ENCODE assay signal across 11 mouse cellular contexts in genomic region chr13:67500908-67501307, GRCm38 (mm10). TPM values are rescaled to one million over a fixed set of nuclear protein-coding genes. Genes with fewer than 3 reads are reported as not detected.
DNase-seq lines count a peak whose midpoint lies in the region; ATAC-seq lines count a peak whose summit lies in the region.
"Had no signal": no experiment of that assay in that cellular context is flagged by ENCODE, and none has a peak within 500 bp of the region (broad histone marks: within the 10 kb centered on the region; RNA-seq: fewer than 3 reads in every experiment).

No protein-coding gene starts in this region.

- peaks cover 8% of the 10 kb centered on the region for H3K4me1 ChIP-seq in intestine, embryonic 16.5 days (ENCODE audit: control insufficient read depth, insufficient read depth, low read length)
- H3K4me1 ChIP-seq in intestine, embryonic 15.5 days (replicated peaks): 0 out of 2 replicates have a peak, but pooled peaks cover 4% of the 10 kb centered on the region
- H3K4me1 ChIP-seq in embryonic facial prominence, embryonic 10.5 days: peaks cover 7% of the 10 kb centered on the region
- peaks cover 10% of the 10 kb centered on the region for H3K4me1 ChIP-seq in forebrain, embryonic 13.5 days
- H3K4me1 ChIP-seq in liver, embryonic 15.5 days (replicated peaks): peaks cover 11% of the 10 kb centered on the region

- H3K27me3 ChIP-seq in intestine, embryonic 16.5 days (replicated peaks; ENCODE audit: control insufficient read depth, insufficient read depth, low read length): no peaks in the 10 kb centered on the region
- no peaks in the 10 kb centered on the region for H3K27me3 ChIP-seq in intestine, embryonic 15.5 days (replicated peaks)
- no peaks in the 10 kb centered on the region for H3K27me3 ChIP-seq in embryonic facial prominence, embryonic 10.5 days (replicated peaks; ENCODE audit: low read depth, poor library complexity, severe bottlenecking)
- H3K27me3 ChIP-seq in forebrain, embryonic 13.5 days: no peaks in the 10 kb centered on the region
- H3K27me3 ChIP-seq in liver, embryonic 15.5 days: no peaks in the 10 kb centered on the region
- H3K27me3 ChIP-seq: limb, embryonic 15.5 days had no signal

- no peak overlapping the region for H3K4me2 ChIP-seq in intestine, embryonic 16.5 days (ENCODE audit: low read depth, low read length)
- no peak overlapping the region for H3K4me2 ChIP-seq in intestine, embryonic 15.5 days (replicated peaks)
- H3K4me2 ChIP-seq in forebrain, embryonic 13.5 days: no peak overlapping the region
- no peak overlapping the region for H3K4me2 ChIP-seq in liver, embryonic 15.5 days

- H3K27ac ChIP-seq in intestine, embryonic 16.5 days (ENCODE audit: low read length): no peak overlapping the region
- H3K27ac ChIP-seq in intestine, embryonic 15.5 days: no peak overlapping the region
- H3K27ac ChIP-seq in embryonic facial prominence, embryonic 10.5 days (replicated peaks): no peak overlapping the region
- H3K27ac ChIP-seq in forebrain, embryonic 13.5 days: no peak overlapping the region
- no peak overlapping the region for H3K27ac ChIP-seq in liver, embryonic 15.5 days (replicated peaks)

- no peak overlapping the region for H3K9ac ChIP-seq in intestine, embryonic 16.5 days (ENCODE audit: low read depth, low read length)
- no peak overlapping the region for H3K9ac ChIP-seq in intestine, embryonic 15.5 days
- no peak overlapping the region for H3K9ac ChIP-seq in forebrain, embryonic 13.5 days
- H3K9ac ChIP-seq in liver, embryonic 15.5 days: no peak overlapping the region

- WGBS in intestine, embryonic 16.5 days: 84% methylated on average over 1 of the region's 1 CpGs
- WGBS in intestine, embryonic 15.5 days: 78% methylated on average over 1 of the region's 1 CpGs
- 81% methylated on average over 1 of the region's 1 CpGs for WGBS in embryonic facial prominence, embryonic 10.5 days
- 87% methylated on average over 1 of the region's 1 CpGs for WGBS in forebrain, embryonic 13.5 days
- 60% methylated on average over 1 of the region's 1 CpGs for WGBS in liver, embryonic 15.5 days (ENCODE audit: insufficient replicate concordance)

- H3K36me3 ChIP-seq in intestine, embryonic 16.5 days (ENCODE audit: control insufficient read depth, insufficient read depth, low read length): no peaks in the 10 kb centered on the region
- H3K36me3 ChIP-seq in intestine, embryonic 15.5 days: no peaks in the 10 kb centered on the region
- H3K36me3 ChIP-seq in embryonic facial prominence, embryonic 10.5 days (replicated peaks): peaks cover 9% of the 10 kb centered on the region
- peaks cover 9% of the 10 kb centered on the region for H3K36me3 ChIP-seq in forebrain, embryonic 13.5 days (ENCODE audit: poor library complexity, severe bottlenecking)
- H3K36me3 ChIP-seq in liver, embryonic 15.5 days (replicated peaks): no peaks in the 10 kb centered on the region

- no peak for DNase-seq in embryonic facial prominence, embryonic 10.5 days (ENCODE audit: low spot score)
- DNase-seq in retina, postnatal 1 day: no peak
- DNase-seq in adrenal gland, adult 2 months: no peak

- no peaks in the 10 kb centered on the region for H3K9me3 ChIP-seq in intestine, embryonic 16.5 days (ENCODE audit: control insufficient read depth, low read length)
- no peaks in the 10 kb centered on the region for H3K9me3 ChIP-seq in intestine, embryonic 15.5 days
- no peaks in the 10 kb centered on the region for H3K9me3 ChIP-seq in embryonic facial prominence, embryonic 10.5 days
- H3K9me3 ChIP-seq in forebrain, embryonic 13.5 days (replicated peaks): no peaks in the 10 kb centered on the region
- no peaks in the 10 kb centered on the region for H3K9me3 ChIP-seq in liver, embryonic 15.5 days (replicated peaks)
- H3K9me3 ChIP-seq: limb, embryonic 15.5 days had no signal

- peak; percentile 14; the same call in 1 of the 2 replicates for ATAC-seq in intestine, embryonic 16.5 days
- no peak; the same call in 1 of the 2 replicates for ATAC-seq in intestine, embryonic 15.5 days
- peak; percentile 41 for ATAC-seq in forebrain, embryonic 13.5 days
- no peak for ATAC-seq in liver, embryonic 15.5 days (ENCODE audit: insufficient read depth)
- ATAC-seq in erythroblast, adult 5-6 weeks (replicated peaks; ENCODE audit: low FRiP score, poor library complexity, severe bottlenecking): no peak

- no peak overlapping the region for H3K4me3 ChIP-seq in intestine, embryonic 16.5 days (ENCODE audit: low read length)
- no peak overlapping the region for H3K4me3 ChIP-seq in intestine, embryonic 15.5 days (replicated peaks)
- H3K4me3 ChIP-seq in embryonic facial prominence, embryonic 10.5 days: peak overlapping the region; percentile 84; the same call in 1 of the 2 replicates
- no peak overlapping the region for H3K4me3 ChIP-seq in forebrain, embryonic 13.5 days
- H3K4me3 ChIP-seq in liver, embryonic 15.5 days (replicated peaks): 0 out of 2 replicates have a peak overlapping the region, but pooled peaks have one; percentile 66

RNA-seq across cellular contexts. Expression of gene Zfp58, which starts 0.6 kb away (rescaled TPM):
- polyA plus RNA-seq in intestine, embryonic 16.5 days (2015; fragmentation: Nextera tagmentation; extraction: Ambion mirVana): 8.3 and 9.8 TPM in 2 replicates
- polyA plus RNA-seq in intestine, embryonic 15.5 days (2015; fragmentation: Nextera tagmentation; extraction: Ambion mirVana): 10.6 and 12.4 TPM in 2 replicates
- polyA plus RNA-seq in embryonic facial prominence, embryonic 10.5 days (2016; fragmentation: Nextera tagmentation; extraction: Ambion mirVana): 15.3 and 17.1 TPM in 2 replicates
- polyA plus RNA-seq in forebrain, embryonic 13.5 days (2015; fragmentation: Nextera tagmentation; extraction: Ambion mirVana): 13.9 TPM in 2 replicates
- polyA plus RNA-seq in liver, embryonic 15.5 days (2015; fragmentation: Nextera tagmentation; extraction: Ambion mirVana): 2.1 and 2.4 TPM in 2 replicates
- total RNA-seq in adrenal gland, adult 2 months (2021): 1 to 10 TPM; 7.5 to 7.6 TPM
- 0.17 and 0.20 TPM in 2 replicates for polyA plus RNA-seq in adrenal gland, adult 2 months (2012; rRNA removed)
- 1.5 TPM in 1 of 2 replicates, not detected in the other for total RNA-seq in erythroblast, adult 5-6 weeks (2015; ENCODE audit: low replicate concordance)
- total RNA-seq in erythroblast, adult 5-6 weeks (2017; ENCODE audit: low replicate concordance): 1.0 and 2.1 TPM in 2 replicates

RNA-seq across cellular contexts. Expression of gene Zfp874b, which starts 16.9 kb away (rescaled TPM):
- 1.7 and 1.9 TPM in 2 replicates for polyA plus RNA-seq in intestine, embryonic 16.5 days (2015; fragmentation: Nextera tagmentation; extraction: Ambion mirVana)
- 2.0 and 2.9 TPM in 2 replicates for polyA plus RNA-seq in intestine, embryonic 15.5 days (2015; fragmentation: Nextera tagmentation; extraction: Ambion mirVana)
- 2.0 and 2.8 TPM in 2 replicates for polyA plus RNA-seq in embryonic facial prominence, embryonic 10.5 days (2016; fragmentation: Nextera tagmentation; extraction: Ambion mirVana)
- polyA plus RNA-seq in forebrain, embryonic 13.5 days (2015; fragmentation: Nextera tagmentation; extraction: Ambion mirVana): 1.7 TPM in 2 replicates
- 2.5 and 3.4 TPM in 2 replicates for polyA plus RNA-seq in liver, embryonic 15.5 days (2015; fragmentation: Nextera tagmentation; extraction: Ambion mirVana)
- 10 to 100 TPM; 16.1 to 17.3 TPM for total RNA-seq in adrenal gland, adult 2 months (2021)
- 0.28 and 0.95 TPM in 2 replicates for polyA plus RNA-seq in adrenal gland, adult 2 months (2012; rRNA removed)
- 48.9 and 51.3 TPM in 2 replicates for total RNA-seq in erythroblast, adult 5-6 weeks (2015; ENCODE audit: low replicate concordance)
- 71.6 and 103 TPM in 2 replicates for total RNA-seq in erythroblast, adult 5-6 weeks (2017; ENCODE audit: low replicate concordance)

RNA-seq across cellular contexts. Expression of gene Gm26965, which starts 25.0 kb away (rescaled TPM):
- polyA plus RNA-seq in intestine, embryonic 16.5 days (2015; fragmentation: Nextera tagmentation; extraction: Ambion mirVana): not detected in 2 replicates
- not detected in 2 replicates for polyA plus RNA-seq in intestine, embryonic 15.5 days (2015; fragmentation: Nextera tagmentation; extraction: Ambion mirVana)
- not detected in 2 replicates for polyA plus RNA-seq in embryonic facial prominence, embryonic 10.5 days (2016; fragmentation: Nextera tagmentation; extraction: Ambion mirVana)
- polyA plus RNA-seq in forebrain, embryonic 13.5 days (2015; fragmentation: Nextera tagmentation; extraction: Ambion mirVana): not detected in 2 replicates
- polyA plus RNA-seq in liver, embryonic 15.5 days (2015; fragmentation: Nextera tagmentation; extraction: Ambion mirVana): not detected in 2 replicates
- total RNA-seq in adrenal gland, adult 2 months (2021): not detected
- not detected in 2 replicates for polyA plus RNA-seq in adrenal gland, adult 2 months (2012; rRNA removed)
- total RNA-seq in erythroblast, adult 5-6 weeks (2015; ENCODE audit: low replicate concordance): not detected in 2 replicates
- not detected in 2 replicates for total RNA-seq in erythroblast, adult 5-6 weeks (2017; ENCODE audit: low replicate concordance)
- total RNA-seq: granulocyte monocyte progenitor cell, adult 5-6 weeks; monocyte, adult 5-6 weeks had no signal
- polyA plus RNA-seq: limb, embryonic 15.5 days had no signal

RNA-seq across cellular contexts. Expression of gene Zfp87, which starts 25.1 kb away (rescaled TPM):
- polyA plus RNA-seq in intestine, embryonic 16.5 days (2015; fragmentation: Nextera tagmentation; extraction: Ambion mirVana): 17.9 and 19.3 TPM in 2 replicates
- 18.1 and 19.3 TPM in 2 replicates for polyA plus RNA-seq in intestine, embryonic 15.5 days (2015; fragmentation: Nextera tagmentation; extraction: Ambion mirVana)
- polyA plus RNA-seq in embryonic facial prominence, embryonic 10.5 days (2016; fragmentation: Nextera tagmentation; extraction: Ambion mirVana): 23.5 and 23.9 TPM in 2 replicates
- polyA plus RNA-seq in forebrain, embryonic 13.5 days (2015; fragmentation: Nextera tagmentation; extraction: Ambion mirVana): 34.3 and 36.7 TPM in 2 replicates
- 7.5 and 8.0 TPM in 2 replicates for polyA plus RNA-seq in liver, embryonic 15.5 days (2015; fragmentation: Nextera tagmentation; extraction: Ambion mirVana)
- total RNA-seq in adrenal gland, adult 2 months (2021): 10 to 100 TPM; 23.1 to 24.2 TPM
- polyA plus RNA-seq in adrenal gland, adult 2 months (2012; rRNA removed): 3.0 and 4.2 TPM in 2 replicates
- total RNA-seq in erythroblast, adult 5-6 weeks (2015; ENCODE audit: low replicate concordance): 5.8 and 7.1 TPM in 2 replicates
- 10.6 and 23.1 TPM in 2 replicates for total RNA-seq in erythroblast, adult 5-6 weeks (2017; ENCODE audit: low replicate concordance)

RNA-seq across cellular contexts. Expression of gene Zfp874a, which starts 49.5 kb away (rescaled TPM):
- 7.5 TPM in 2 replicates for polyA plus RNA-seq in intestine, embryonic 16.5 days (2015; fragmentation: Nextera tagmentation; extraction: Ambion mirVana)
- polyA plus RNA-seq in intestine, embryonic 15.5 days (2015; fragmentation: Nextera tagmentation; extraction: Ambion mirVana): 6.7 and 8.2 TPM in 2 replicates
- 8.7 and 11.7 TPM in 2 replicates for polyA plus RNA-seq in embryonic facial prominence, embryonic 10.5 days (2016; fragmentation: Nextera tagmentation; extraction: Ambion mirVana)
- 4.7 and 5.8 TPM in 2 replicates for polyA plus RNA-seq in forebrain, embryonic 13.5 days (2015; fragmentation: Nextera tagmentation; extraction: Ambion mirVana)
- polyA plus RNA-seq in liver, embryonic 15.5 days (2015; fragmentation: Nextera tagmentation; extraction: Ambion mirVana): 6.0 and 7.0 TPM in 2 replicates
- total RNA-seq in adrenal gland, adult 2 months (2021): 10 to 100 TPM; 16.5 to 20.0 TPM
- polyA plus RNA-seq in adrenal gland, adult 2 months (2012; rRNA removed): 0.44 and 0.46 TPM in 2 replicates
- total RNA-seq in erythroblast, adult 5-6 weeks (2015; ENCODE audit: low replicate concordance): 72.8 and 75.0 TPM in 2 replicates
- 112 and 135 TPM in 2 replicates for total RNA-seq in erythroblast, adult 5-6 weeks (2017; ENCODE audit: low replicate concordance)

Comparison
In these comparisons a context has a peak if more than half of its experiments do, and no peak if none do; other contexts are left out.
1. ATAC-seq: peak in intestine, embryonic 16.5 days (single experiment) and forebrain, embryonic 13.5 days (single experiment); none in intestine, embryonic 15.5 days (single experiment), liver, embryonic 15.5 days (single experiment) and erythroblast, adult 5-6 weeks (single experiment).
2. H3K4me3 ChIP-seq: peak in embryonic facial prominence, embryonic 10.5 days (single experiment) and liver, embryonic 15.5 days (single experiment); none in intestine, embryonic 16.5 days (single experiment), intestine, embryonic 15.5 days (single experiment) and forebrain, embryonic 13.5 days (single experiment).